Mouse (Mus musculus): ENCODE results near the gene Cenpt.

Cenpt gene

DNA sequence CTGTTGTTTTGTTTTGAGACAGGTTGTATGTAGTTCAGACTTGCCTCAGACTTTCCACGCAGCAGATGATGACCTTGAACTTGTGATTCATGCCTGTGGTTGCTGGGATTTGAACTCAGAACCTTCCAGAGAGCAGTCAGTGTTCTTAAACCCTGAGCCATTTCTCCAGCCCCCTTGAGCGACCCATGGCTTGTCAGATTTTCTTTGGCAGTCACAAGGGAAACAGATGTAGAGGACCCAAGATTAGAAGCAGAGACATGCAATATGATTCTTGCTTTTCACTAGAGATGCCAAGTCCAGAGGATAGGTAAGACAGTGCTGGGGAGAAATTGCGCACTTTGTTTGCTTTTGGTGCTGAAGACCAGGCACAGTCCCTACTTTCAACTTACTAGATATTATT lies at the start of gene Cenpt:
TSS of gene Cenpt (minus strand) at position 101 of the 400 bp plus-strand sequence.
- TF ChIP-seq POU5F1 (IDR thresholded peaks at IDR 0.05; ENCODE audit: borderline replicate concordance, low read length) = no peak
- no peak for TF ChIP-seq NANOG (IDR thresholded peaks at IDR 0.05; ENCODE audit: borderline replicate concordance, low read length)
- TF ChIP-seq CTCF (conservative IDR thresholded peaks at IDR 0.05; ENCODE audit: low read length) = no peak
- Histone ChIP-seq H3K4me1 (replicated peaks; ENCODE audit: low read depth, low read length) (peaks cover 72% of the 10 kb centered on the region), H3K36me3 (ENCODE audit: insufficient read depth, low read length) (peaks cover 42% of the 10 kb centered on the region), H3K27me3 (ENCODE audit: insufficient read depth, low read length) (no peaks in the 10 kb centered on the region; the same call in 1 of the 2 replicates), H3K9me3 (ENCODE audit: low read length) (no peaks in the 10 kb centered on the region), H3K4me3 (replicated peaks; ENCODE audit: low read length) (peak within 1 kb of the TSS; percentile 97)

DNA sequence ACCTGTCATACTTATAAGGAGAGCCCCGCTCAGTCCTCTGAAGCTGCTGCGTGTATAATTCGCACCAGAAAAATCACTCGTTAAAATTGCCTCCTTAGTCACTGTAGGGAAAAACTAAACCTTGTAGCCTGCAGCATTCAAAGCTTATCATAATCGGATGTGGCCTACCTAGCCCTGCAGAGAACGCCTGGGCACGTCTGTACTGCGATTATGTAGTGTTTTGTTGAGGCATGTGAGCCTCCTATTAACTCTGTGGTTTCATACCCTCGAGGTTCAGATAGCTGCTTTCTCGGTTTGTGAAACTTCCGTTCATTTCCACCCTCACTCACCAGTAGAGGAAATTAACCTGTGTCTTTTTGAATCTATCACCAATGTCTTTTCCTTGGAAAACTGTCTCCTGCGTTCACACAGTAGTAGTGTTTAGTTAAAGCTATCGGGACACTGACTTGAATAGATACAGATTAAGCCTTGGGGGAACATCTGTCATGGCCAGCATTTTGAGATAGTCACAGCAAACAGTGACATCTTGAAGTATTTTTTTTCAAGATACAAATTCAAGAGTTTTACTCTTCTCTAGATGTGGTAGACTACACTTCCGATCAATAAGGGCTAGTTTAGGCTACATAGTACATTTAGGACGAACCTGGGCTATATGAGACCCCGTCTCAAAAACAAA lies 48.0 kb upstream of the Cenpt start:
- Histone ChIP-seq H3K4me1 (replicated peaks; ENCODE audit: low read depth, low read length) (peaks cover 18% of the 10 kb centered on the region), H3K27me3 (ENCODE audit: insufficient read depth, low read length) (no peaks in the 10 kb centered on the region), H3K4me3 (replicated peaks; ENCODE audit: low read length) (peak overlapping the region; percentile 98), H3K36me3 (ENCODE audit: insufficient read depth, low read length) (0 out of 2 replicates have a peak, but pooled peaks cover 4% of the 10 kb centered on the region), H3K9me3 (ENCODE audit: low read length) (no peaks in the 10 kb centered on the region)
- TF ChIP-seq NANOG (IDR thresholded peaks at IDR 0.05; ENCODE audit: borderline replicate concordance, low read length) (no peak), CTCF (conservative IDR thresholded peaks at IDR 0.05; ENCODE audit: low read length) (no peak), POU5F1 (IDR thresholded peaks at IDR 0.05; ENCODE audit: borderline replicate concordance, low read length) (no peak)

DNA sequence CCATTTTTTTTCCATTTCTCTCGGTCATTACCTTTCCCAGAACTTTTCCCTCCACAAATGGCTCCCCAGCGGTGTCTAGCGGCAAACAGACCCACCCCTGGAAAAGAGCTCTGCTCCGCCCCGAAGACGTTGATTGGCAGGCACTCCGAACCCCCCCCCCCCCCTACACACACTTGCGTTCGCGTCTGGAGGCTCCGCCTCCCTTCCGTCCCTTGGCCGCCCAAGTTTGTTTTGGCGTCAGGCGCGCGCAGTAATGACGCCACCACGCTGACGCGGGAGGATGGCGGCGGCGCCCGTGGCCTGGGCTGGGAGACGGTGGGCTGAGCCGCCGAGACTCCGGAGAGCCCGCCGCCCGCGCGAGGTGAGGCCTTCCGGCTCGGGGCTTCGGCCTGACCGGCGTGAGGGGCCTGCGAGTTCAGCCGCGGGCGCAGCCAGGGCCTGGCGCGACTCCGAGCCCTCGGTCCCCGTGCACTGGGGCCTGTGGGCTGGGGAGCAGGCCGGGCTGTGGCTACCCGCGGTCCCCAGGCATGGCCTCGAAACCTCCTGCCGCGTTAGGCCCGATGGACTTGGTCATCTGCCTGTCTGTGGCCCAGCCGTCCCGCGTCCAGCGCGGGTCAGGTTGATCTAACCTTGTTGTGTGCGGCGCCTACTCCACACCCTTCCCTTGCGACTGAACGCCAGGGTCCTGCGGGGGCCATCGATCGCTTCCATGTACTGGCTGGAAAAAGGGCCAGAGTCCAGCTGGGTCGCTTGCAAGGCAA lies 47.3 kb upstream of the Cenpt start, which contains the start of gene Pskh1:
TSS of gene Pskh1 (plus strand) at position 262 of the 761 bp plus-strand sequence.
- H3K36me3 ChIP-seq (ENCODE audit: insufficient read depth, low read length) = 0 out of 2 replicates have a peak, but pooled peaks cover 2% of the 10 kb centered on the region
- peak within 1 kb of the TSS; percentile 98 for H3K4me3 ChIP-seq (replicated peaks; ENCODE audit: low read length)
- no peak for TF ChIP-seq NANOG (IDR thresholded peaks at IDR 0.05; ENCODE audit: borderline replicate concordance, low read length)
- no peak for TF ChIP-seq POU5F1 (IDR thresholded peaks at IDR 0.05; ENCODE audit: borderline replicate concordance, low read length)
- no peak for TF ChIP-seq CTCF (conservative IDR thresholded peaks at IDR 0.05; ENCODE audit: low read length)
- no peaks in the 10 kb centered on the region for H3K9me3 ChIP-seq (ENCODE audit: low read length)
- H3K27me3 ChIP-seq (ENCODE audit: insufficient read depth, low read length) = no peaks in the 10 kb centered on the region
- peaks cover 20% of the 10 kb centered on the region for H3K4me1 ChIP-seq (replicated peaks; ENCODE audit: low read depth, low read length)

DNA sequence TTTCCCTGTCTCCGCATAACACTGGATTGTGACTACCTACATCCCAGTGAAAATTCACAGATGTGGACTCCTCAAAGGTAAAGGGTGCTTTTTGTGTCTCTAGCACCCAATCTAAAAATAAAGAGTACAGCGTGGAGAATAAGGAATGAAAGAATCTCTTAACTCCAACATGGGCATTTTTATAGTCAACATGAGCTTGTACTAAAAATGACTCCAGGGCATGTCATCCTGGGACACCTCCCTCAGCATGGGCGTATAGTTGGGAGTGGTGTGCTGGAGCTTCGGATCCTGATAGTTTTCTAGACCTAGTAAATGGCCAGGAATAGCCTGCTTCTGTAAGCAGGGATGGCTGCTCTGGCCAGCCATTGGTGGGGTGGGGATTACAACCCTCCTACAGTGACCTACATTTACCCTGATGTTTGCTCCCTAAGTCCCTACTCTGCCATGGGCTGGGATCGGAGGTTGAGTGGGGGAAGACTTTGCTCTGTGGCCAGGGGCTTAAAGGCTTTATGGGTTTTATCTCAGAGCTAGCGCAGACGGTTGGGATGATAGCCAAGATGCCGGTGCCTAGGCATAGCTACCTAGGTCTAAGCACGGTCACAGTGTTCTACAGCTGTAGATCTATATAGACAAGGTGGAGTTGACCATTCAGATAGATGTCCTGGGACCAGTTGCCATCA lies 44.9 kb upstream of the Cenpt start:
- Histone ChIP-seq H3K4me3 (replicated peaks; ENCODE audit: low read length) (no peak overlapping the region), H3K9me3 (ENCODE audit: low read length) (no peaks in the 10 kb centered on the region), H3K36me3 (ENCODE audit: insufficient read depth, low read length) (peaks cover 3% of the 10 kb centered on the region; the same call in 1 of the 2 replicates), H3K27me3 (ENCODE audit: insufficient read depth, low read length) (no peaks in the 10 kb centered on the region), H3K4me1 (replicated peaks; ENCODE audit: low read depth, low read length) (peaks cover 44% of the 10 kb centered on the region)
- TF ChIP-seq CTCF (conservative IDR thresholded peaks at IDR 0.05; ENCODE audit: low read length) (no peak), NANOG (IDR thresholded peaks at IDR 0.05; ENCODE audit: borderline replicate concordance, low read length) (no peak), POU5F1 (IDR thresholded peaks at IDR 0.05; ENCODE audit: borderline replicate concordance, low read length) (no peak)

DNA sequence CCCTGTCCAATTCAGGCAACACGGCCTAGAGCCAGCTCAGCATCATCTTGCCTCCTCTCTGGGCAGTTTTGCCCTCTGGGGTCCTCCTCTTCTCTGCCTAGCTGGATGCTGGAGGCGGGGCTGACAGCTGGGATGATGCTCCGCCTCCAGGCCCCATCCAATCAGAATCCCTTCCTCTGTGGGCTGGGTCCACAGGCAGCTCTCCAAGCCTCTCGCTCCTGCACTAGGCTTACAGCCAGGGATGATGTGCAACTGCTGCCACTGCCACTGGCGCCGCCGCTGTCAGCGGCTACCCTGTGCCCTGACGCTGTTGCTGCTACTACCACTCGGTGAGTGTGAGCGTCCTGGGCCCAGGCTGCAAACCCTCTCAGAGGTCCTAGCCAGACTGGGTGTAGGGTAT lies 40.3 kb upstream of the Cenpt start, which contains the start of gene Nrn1l:
TSS of gene Nrn1l (plus strand) at position 229 of the 400 bp plus-strand sequence.
- H3K9me3 ChIP-seq (ENCODE audit: low read length) = no peaks in the 10 kb centered on the region
- peak within 1 kb of the TSS; percentile 65 for H3K4me3 ChIP-seq (replicated peaks; ENCODE audit: low read length)
- H3K36me3 ChIP-seq (ENCODE audit: insufficient read depth, low read length) = peaks cover 48% of the 10 kb centered on the region
- H3K4me1 ChIP-seq (replicated peaks; ENCODE audit: low read depth, low read length) = peaks cover 43% of the 10 kb centered on the region
- no peaks in the 10 kb centered on the region for H3K27me3 ChIP-seq (ENCODE audit: insufficient read depth, low read length)
- TF ChIP-seq POU5F1 (IDR thresholded peaks at IDR 0.05; ENCODE audit: borderline replicate concordance, low read length) = no peak
- no peak for TF ChIP-seq NANOG (IDR thresholded peaks at IDR 0.05; ENCODE audit: borderline replicate concordance, low read length)
- no peak for TF ChIP-seq CTCF (conservative IDR thresholded peaks at IDR 0.05; ENCODE audit: low read length)

DNA sequence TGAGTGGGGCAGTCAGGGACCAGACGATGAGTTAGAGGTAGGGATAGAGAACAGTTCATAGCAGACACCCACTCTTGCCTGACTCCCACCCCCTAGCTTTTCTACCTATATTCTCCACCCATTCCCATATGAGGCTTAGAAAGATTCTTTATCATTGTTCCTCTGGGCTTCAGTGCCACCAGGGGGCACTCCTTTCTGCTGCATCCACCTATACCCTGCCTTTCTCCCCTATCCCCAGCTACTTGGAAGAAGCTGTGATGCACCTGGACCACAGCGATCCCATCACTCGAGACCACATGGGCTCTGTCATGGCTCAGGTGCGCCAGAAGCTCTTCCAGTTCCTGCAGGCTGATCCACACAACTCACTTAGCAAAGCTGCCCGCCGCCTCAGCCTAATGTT lies 39.4 kb upstream of the Cenpt start:
- Histone ChIP-seq H3K4me3 (replicated peaks; ENCODE audit: low read length) (no peak overlapping the region), H3K36me3 (ENCODE audit: insufficient read depth, low read length) (peaks cover 57% of the 10 kb centered on the region), H3K27me3 (ENCODE audit: insufficient read depth, low read length) (no peaks in the 10 kb centered on the region), H3K4me1 (replicated peaks; ENCODE audit: low read depth, low read length) (peaks cover 52% of the 10 kb centered on the region), H3K9me3 (ENCODE audit: low read length) (no peaks in the 10 kb centered on the region)
- TF ChIP-seq NANOG (IDR thresholded peaks at IDR 0.05; ENCODE audit: borderline replicate concordance, low read length) (no peak), CTCF (conservative IDR thresholded peaks at IDR 0.05; ENCODE audit: low read length) (peak; percentile 42)

DNA sequence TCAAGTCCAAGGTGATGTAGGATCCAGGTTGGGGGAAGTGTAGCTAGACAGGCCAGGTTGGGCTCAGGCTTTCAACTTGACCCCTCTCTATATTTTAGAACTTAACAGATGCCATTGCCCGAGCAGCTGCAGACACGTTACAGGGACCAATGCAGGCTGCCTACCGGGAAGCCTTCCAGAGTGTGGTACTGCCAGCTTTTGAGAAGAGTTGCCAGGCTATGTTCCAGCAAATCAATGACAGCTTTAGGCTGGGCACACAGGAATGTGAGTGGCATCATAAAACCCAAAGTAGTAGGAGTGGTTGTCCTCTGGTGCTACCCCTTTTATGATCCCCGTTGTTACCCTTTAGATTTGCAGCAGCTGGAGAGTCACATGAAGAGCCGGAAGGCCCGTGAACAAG lies 37.8 kb upstream of the Cenpt start:
- H3K4me3 ChIP-seq (replicated peaks; ENCODE audit: low read length) = no peak overlapping the region
- H3K27me3 ChIP-seq (ENCODE audit: insufficient read depth, low read length) = no peaks in the 10 kb centered on the region
- peaks cover 73% of the 10 kb centered on the region for H3K36me3 ChIP-seq (ENCODE audit: insufficient read depth, low read length)
- peaks cover 54% of the 10 kb centered on the region for H3K4me1 ChIP-seq (replicated peaks; ENCODE audit: low read depth, low read length)
- TF ChIP-seq CTCF (conservative IDR thresholded peaks at IDR 0.05; ENCODE audit: low read length) = no peak
- TF ChIP-seq POU5F1 (IDR thresholded peaks at IDR 0.05; ENCODE audit: borderline replicate concordance, low read length) = no peak
- TF ChIP-seq NANOG (IDR thresholded peaks at IDR 0.05; ENCODE audit: borderline replicate concordance, low read length) = no peak
- H3K9me3 ChIP-seq (ENCODE audit: low read length) = no peaks in the 10 kb centered on the region

Data from E14TG2a.4 (cell line).